Mouse (Mus musculus): Measurements from ENCODE around the gene Psmb8.

DNA sequence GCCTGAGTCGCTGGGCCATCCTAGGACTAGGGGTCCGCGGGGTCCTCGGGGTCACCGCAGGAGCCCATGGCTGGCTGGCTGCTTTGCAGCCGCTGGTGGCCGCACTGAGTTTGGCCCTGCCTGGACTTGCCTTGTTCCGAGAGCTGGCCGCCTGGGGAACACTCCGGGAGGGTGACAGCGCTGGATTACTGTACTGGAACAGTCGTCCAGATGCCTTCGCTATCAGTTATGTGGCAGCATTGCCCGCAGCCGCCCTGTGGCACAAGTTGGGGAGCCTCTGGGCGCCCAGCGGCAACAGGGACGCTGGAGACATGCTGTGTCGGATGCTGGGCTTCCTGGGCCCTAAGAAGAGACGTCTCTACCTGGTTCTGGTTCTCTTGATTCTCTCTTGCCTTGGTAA lies 9.5 kb upstream of the Psmb8 start:
- TF ChIP-seq CTCF (IDR thresholded peaks at IDR 0.05; ENCODE audit: extremely low read depth, insufficient read depth, low read length) (no peak), POLR2A (IDR thresholded peaks at IDR 0.05; ENCODE audit: extremely low read depth, insufficient read depth, low read length) (no peak)
